ENCODE assay signal across 10 mouse cellular contexts in the genomic region with DNA sequence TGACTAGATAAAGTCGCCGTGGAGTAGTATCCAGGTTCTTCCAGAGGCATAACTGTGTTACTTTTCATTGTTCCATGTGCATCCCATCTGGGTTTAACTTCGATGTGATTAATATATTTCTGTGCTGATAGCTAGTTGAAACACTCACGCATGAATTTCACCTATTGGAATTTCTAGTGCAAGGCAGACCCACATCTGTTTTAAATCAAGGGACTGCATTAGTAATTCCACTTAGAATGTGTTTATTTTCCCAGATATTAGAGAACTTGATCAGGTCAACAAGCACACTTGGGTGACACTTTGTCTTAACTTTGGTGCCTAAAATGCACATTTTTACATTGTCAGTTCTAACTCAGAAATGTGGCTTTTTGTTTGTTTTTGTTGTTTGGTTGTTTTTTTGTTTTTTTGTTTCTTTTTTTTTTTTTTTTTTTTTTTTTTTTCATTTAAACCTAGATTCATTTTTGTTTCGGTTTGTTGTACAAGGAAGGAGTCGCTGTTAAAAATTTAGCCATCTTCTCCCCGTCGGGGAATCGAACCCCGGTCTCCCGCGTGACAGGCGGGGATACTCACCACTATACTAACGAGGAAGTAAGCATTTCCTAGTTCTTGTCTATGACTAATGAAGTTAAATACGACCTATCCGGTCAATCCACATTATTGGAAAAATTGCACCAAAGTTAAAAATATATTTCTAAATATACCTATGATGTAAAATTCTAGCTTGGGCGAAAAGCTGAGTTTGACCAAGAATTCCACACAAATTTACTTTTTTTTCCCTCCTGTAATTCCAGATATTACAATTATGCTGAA. TPM values are rescaled to one million over a fixed set of nuclear protein-coding genes. Genes with fewer than 3 reads are reported as not detected.
A peak's percentile ranks its signal among the peaks of the same experiment; 100 is the strongest.
DNase-seq lines count a peak whose midpoint lies in the region; ATAC-seq and TF ChIP-seq lines count a peak whose summit lies in the region.
"Had no signal": no experiment of that assay in that cellular context is flagged by ENCODE, and none has a peak within 500 bp of the region (broad histone marks: within the 10 kb centered on the region; RNA-seq: fewer than 3 reads in every experiment).

No protein-coding gene starts in this region.

- H3K36me3 ChIP-seq in midbrain, embryonic 14.5 days (ENCODE audit: control insufficient read depth, insufficient read depth, low read length), result no peaks in the 10 kb centered on the region
- no peaks in the 10 kb centered on the region for H3K36me3 ChIP-seq in midbrain, embryonic 15.5 days (replicated peaks)
- H3K36me3 ChIP-seq in kidney, adult 2 months (ENCODE audit: control insufficient read depth, insufficient read depth, low read length), result no peaks in the 10 kb centered on the region
- H3K36me3 ChIP-seq in liver, embryonic 14.5 days (replicated peaks; ENCODE audit: control insufficient read depth, insufficient read depth, low read depth), result no peaks in the 10 kb centered on the region
- H3K36me3 ChIP-seq: midbrain, embryonic 12.5 days had no signal

- H3K27me3 ChIP-seq in midbrain, embryonic 14.5 days (ENCODE audit: control insufficient read depth, insufficient read depth, low read length), result peaks cover 14% of the 10 kb centered on the region; the same call in 1 of the 2 replicates
- peaks cover 27% of the 10 kb centered on the region; the same call in 1 of the 2 replicates for H3K27me3 ChIP-seq in midbrain, embryonic 15.5 days (replicated peaks)
- H3K27me3 ChIP-seq in kidney, adult 2 months (replicated peaks; ENCODE audit: control insufficient read depth, insufficient read depth, low read length), result no peaks in the 10 kb centered on the region
- H3K27me3 ChIP-seq in liver, embryonic 14.5 days (ENCODE audit: control insufficient read depth, insufficient read depth, low read length), result no peaks in the 10 kb centered on the region
- H3K27me3 ChIP-seq: midbrain, embryonic 12.5 days had no signal

- no peak overlapping the region for H3K9ac ChIP-seq in midbrain, embryonic 14.5 days (replicated peaks; ENCODE audit: low read length)
- H3K9ac ChIP-seq in midbrain, embryonic 15.5 days, result no peak overlapping the region
- H3K9ac ChIP-seq in liver, embryonic 14.5 days (replicated peaks), result no peak overlapping the region
- H3K9ac ChIP-seq: midbrain, embryonic 12.5 days had no signal

- peak; percentile 70 for DNase-seq in midbrain, embryonic 14.5 days
- DNase-seq in adrenal gland, postnatal 14 days, result peak; percentile 82
- DNase-seq in forelimb bud, embryonic 11.5 days (ENCODE audit: low read depth, low spot score), result peak; percentile 84
- peak; percentile 66 for DNase-seq in kidney, adult 2 months
- DNase-seq in liver, embryonic 14.5 days (ENCODE audit: low read depth in 3 of 3, low spot score in 3 of 3), result peak in 1 of 3 experiments; percentile 64
- peak; percentile 88 for DNase-seq in yolk sac, embryonic 10.5 days (ENCODE audit: low spot score)

- no peaks in the 10 kb centered on the region for H3K9me3 ChIP-seq in midbrain, embryonic 14.5 days (ENCODE audit: control insufficient read depth, low read length)
- no peaks in the 10 kb centered on the region for H3K9me3 ChIP-seq in midbrain, embryonic 15.5 days
- no peaks in the 10 kb centered on the region for H3K9me3 ChIP-seq in liver, embryonic 14.5 days (ENCODE audit: control insufficient read depth, low read length)
- H3K9me3 ChIP-seq: midbrain, embryonic 12.5 days had no signal

- H3K27ac ChIP-seq in midbrain, embryonic 14.5 days (replicated peaks; ENCODE audit: low read depth, low read length), result no peak overlapping the region
- H3K27ac ChIP-seq in midbrain, embryonic 15.5 days, result no peak overlapping the region
- no peak overlapping the region for H3K27ac ChIP-seq in kidney, adult 2 months (ENCODE audit: insufficient read depth, low read depth, low read length)
- no peak overlapping the region; the same call in 1 of the 2 replicates for H3K27ac ChIP-seq in liver, embryonic 14.5 days
- H3K27ac ChIP-seq: midbrain, embryonic 12.5 days had no signal

- no peak for TF ChIP-seq POLR2A in kidney, adult 2 months (IDR thresholded peaks at IDR 0.05; ENCODE audit: low read depth, low read length)

- WGBS in midbrain, embryonic 14.5 days, result 12% methylated on average over 17 of the region's 17 CpGs
- WGBS in midbrain, embryonic 15.5 days, result 13% methylated on average over 17 of the region's 17 CpGs
- WGBS in kidney, adult 2 months, result 34% methylated on average over 17 of the region's 17 CpGs
- WGBS in liver, embryonic 14.5 days (ENCODE audit: insufficient replicate concordance), result 9% methylated on average over 17 of the region's 17 CpGs

- no peak overlapping the region for H3K4me3 ChIP-seq in midbrain, embryonic 14.5 days (replicated peaks; ENCODE audit: low read depth, low read length)
- no peak overlapping the region for H3K4me3 ChIP-seq in midbrain, embryonic 15.5 days
- H3K4me3 ChIP-seq in kidney, adult 2 months (ENCODE audit: insufficient read depth, low read depth, low read length), result no peak overlapping the region
- H3K4me3 ChIP-seq in liver, embryonic 14.5 days (ENCODE audit: insufficient read depth in 1 of 2, low read depth in 2 of 2, low read length in 2 of 2), result peak overlapping the region; percentile 41 to 73; a peak in 3 of 4 replicates

- H3K4me2 ChIP-seq in midbrain, embryonic 14.5 days (ENCODE audit: low read length), result no peak overlapping the region
- no peak overlapping the region for H3K4me2 ChIP-seq in midbrain, embryonic 15.5 days
- H3K4me2 ChIP-seq in liver, embryonic 14.5 days (ENCODE audit: low read depth), result peak overlapping the region; percentile 66

- no peak for ATAC-seq in midbrain, embryonic 14.5 days (ENCODE audit: low FRiP score, low TSS enrichment)
- no peak for ATAC-seq in midbrain, embryonic 15.5 days (replicated peaks)
- ATAC-seq in liver, embryonic 14.5 days (ENCODE audit: insufficient read depth), result no peak
- ATAC-seq in neutrophil, adult 5-6 weeks (ENCODE audit: extremely low read depth, insufficient number of reproducible peaks, low FRiP score, poor library complexity, severe bottlenecking), result peak; percentile 31; the same call in 1 of the 2 replicates

- TF ChIP-seq EP300 in liver, embryonic 14.5 days (IDR thresholded peaks at IDR 0.05; ENCODE audit: low read depth), result no peak

- TF ChIP-seq CTCF in kidney, adult 2 months (conservative IDR thresholded peaks at IDR 0.05; ENCODE audit: insufficient read depth, insufficient read length, low read depth, low read length), result no peak
- no peak for TF ChIP-seq CTCF in liver, embryonic 14.5 days (IDR thresholded peaks at IDR 0.05; ENCODE audit: low read depth)

- H3K4me1 ChIP-seq in midbrain, embryonic 14.5 days (ENCODE audit: control insufficient read depth, insufficient read depth, low read length), result no peaks in the 10 kb centered on the region
- H3K4me1 ChIP-seq in midbrain, embryonic 15.5 days, result no peaks in the 10 kb centered on the region
- H3K4me1 ChIP-seq in kidney, adult 2 months (ENCODE audit: control insufficient read depth, insufficient read depth, low read length), result no peaks in the 10 kb centered on the region
- H3K4me1 ChIP-seq in liver, embryonic 14.5 days (replicated peaks; ENCODE audit: control insufficient read depth in 2 of 2, insufficient read depth in 2 of 2, low read length in 1 of 2), result peaks cover 13 to 28% of the 10 kb centered on the region in 2 experiments
- H3K4me1 ChIP-seq: midbrain, embryonic 12.5 days had no signal

RNA-seq across cellular contexts. Expression of gene Zfp184, which starts 9.7 kb away (rescaled TPM):
- polyA plus RNA-seq in midbrain, embryonic 14.5 days (2014; fragmentation: Nextera tagmentation; extraction: Ambion mirVana), result 16.8 and 18.2 TPM in 2 replicates
- polyA plus RNA-seq in midbrain, embryonic 15.5 days (2015; fragmentation: Nextera tagmentation; extraction: Ambion mirVana), result 14.0 TPM in 2 replicates
- 1.3 and 1.7 TPM in 2 replicates for total RNA-seq in adrenal gland, postnatal 14 days (2021)
- polyA plus RNA-seq in kidney, adult 2 months (2012; rRNA removed), result 0.39 and 0.44 TPM in 2 replicates
- 0.30 and 0.41 TPM in 2 replicates for polyA plus RNA-seq in liver, embryonic 14.5 days (2012; rRNA removed)
- 0.50 and 0.82 TPM in 2 replicates for polyA plus RNA-seq in liver, embryonic 14.5 days (2014; fragmentation: Nextera tagmentation; extraction: Ambion mirVana)
- 0.49 and 2.6 TPM in 2 replicates for total RNA-seq in neutrophil, adult 5-6 weeks (2017)

RNA-seq across cellular contexts. Expression of gene Pom121l2, which starts 45.8 kb away (rescaled TPM):
- polyA plus RNA-seq in midbrain, embryonic 14.5 days (2014; fragmentation: Nextera tagmentation; extraction: Ambion mirVana), result not detected in 2 replicates
- not detected in 2 replicates for polyA plus RNA-seq in midbrain, embryonic 15.5 days (2015; fragmentation: Nextera tagmentation; extraction: Ambion mirVana)
- not detected in 2 replicates for total RNA-seq in adrenal gland, postnatal 14 days (2021)
- 0.04 and 0.06 TPM in 2 replicates for polyA plus RNA-seq in kidney, adult 2 months (2012; rRNA removed)
- not detected in 2 replicates for polyA plus RNA-seq in liver, embryonic 14.5 days (2012; rRNA removed)
- not detected in 2 replicates for polyA plus RNA-seq in liver, embryonic 14.5 days (2014; fragmentation: Nextera tagmentation; extraction: Ambion mirVana)
- not detected in 2 replicates for total RNA-seq in neutrophil, adult 5-6 weeks (2017)
- polyA plus RNA-seq: cortical plate, adult 2 months; midbrain, embryonic 12.5 days had no signal

Comparison
In these comparisons a context has a peak if more than half of its experiments do, and no peak if none do; other contexts are left out.
1. H3K4me3 ChIP-seq: peak in liver, embryonic 14.5 days (2 of 2); none in midbrain, embryonic 14.5 days (single experiment), midbrain, embryonic 15.5 days (single experiment) and kidney, adult 2 months (single experiment).